Mouse (Mus musculus) ZHBTc4 (cell line): ENCODE data around the gene Twist2.

Experiments used
- DNase-seq: peaks from one replicate; pipeline ENCODE4 v3.0.0-alpha.2; 2011; ENCODE audit warnings: low read depth, low spot score

Gene Twist2

GRCm38 (mm10) chr1:91800967-91801843 lies at the start of gene Twist2:
Twist2 (plus strand) TSS chr1:91801461.
- DNase-seq, result peak; percentile 54

- DNase-seq, result no peak
Observed at GRCm38 (mm10) chr1:91752931-91753330, 48.3 kb upstream of the Twist2 start.

GRCm38 (mm10) chr1:91755102-91755501 lies 46.2 kb upstream of the Twist2 start:
- peak; percentile 80 for DNase-seq

GRCm38 (mm10) chr1:91757292-91757691 lies 44.0 kb upstream of the Twist2 start:
- DNase-seq, result peak; percentile 18

- DNase-seq, result no peak
Observed at GRCm38 (mm10) chr1:91758143-91758542, 43.1 kb upstream of the Twist2 start.

GRCm38 (mm10) chr1:91758600-91759515 lies 42.4 kb upstream of the Twist2 start:
- no peak for DNase-seq

- DNase-seq, result no peak
Observed at GRCm38 (mm10) chr1:91760140-91760986, 40.9 kb upstream of the Twist2 start.

GRCm38 (mm10) chr1:91762528-91763091 lies 38.7 kb upstream of the Twist2 start:
- DNase-seq, result no peak

GRCm38 (mm10) chr1:91770221-91770624 lies 31.0 kb upstream of the Twist2 start:
- peak; percentile 26 for DNase-seq

GRCm38 (mm10) chr1:91770676-91771075 lies 30.6 kb upstream of the Twist2 start:
- DNase-seq, result no peak

- DNase-seq, result peak; percentile 53
Observed at GRCm38 (mm10) chr1:91776928-91777327, 24.3 kb upstream of the Twist2 start.

- DNase-seq, result no peak
Observed at GRCm38 (mm10) chr1:91779819-91780218, 21.4 kb upstream of the Twist2 start.

GRCm38 (mm10) chr1:91781182-91781581 lies 20.1 kb upstream of the Twist2 start:
- no peak for DNase-seq

GRCm38 (mm10) chr1:91784162-91784561 lies 17.1 kb upstream of the Twist2 start:
- no peak for DNase-seq

GRCm38 (mm10) chr1:91799323-91799722 lies 1.9 kb upstream of the Twist2 start:
- DNase-seq, result no peak

GRCm38 (mm10) chr1:91800348-91800747 lies 913 bp upstream of the Twist2 start:
- DNase-seq, result peak; percentile 38

GRCm38 (mm10) chr1:91801844-91802366 lies 644 bp downstream of the Twist2 start:
- DNase-seq, result peak; percentile 59

- DNase-seq, result peak; percentile 50
Observed at GRCm38 (mm10) chr1:91802406-91803121, 1.3 kb downstream of the Twist2 start.

- DNase-seq, result no peak
Observed at GRCm38 (mm10) chr1:91803416-91803815, 2.2 kb downstream of the Twist2 start.

GRCm38 (mm10) chr1:91816067-91816466 lies 14.8 kb downstream of the Twist2 start:
- no peak for DNase-seq
